ENCODE assay signal across 24 mouse cellular contexts in the genomic region with DNA sequence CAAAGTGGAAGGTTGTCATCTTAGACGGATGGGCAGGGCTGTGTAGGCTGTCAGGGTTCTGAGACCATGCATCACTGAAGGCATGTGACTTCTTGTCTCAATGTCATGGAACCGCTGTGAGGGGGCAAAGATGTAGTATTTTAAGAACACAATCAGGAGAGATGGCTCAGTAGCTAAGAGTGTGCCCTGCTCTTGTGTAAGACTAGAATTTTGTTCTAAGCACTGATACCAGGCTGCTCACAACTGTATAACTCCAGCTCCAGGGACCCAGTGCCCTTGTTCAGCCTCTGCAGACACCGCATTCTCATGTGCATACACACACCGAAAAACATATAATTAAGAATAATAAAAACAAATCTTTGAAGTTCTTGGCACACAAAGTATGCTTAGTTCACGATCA. TPM values are rescaled to one million over a fixed set of nuclear protein-coding genes. Genes with fewer than 3 reads are reported as not detected.
A peak's percentile ranks its signal among the peaks of the same experiment; 100 is the strongest.
DNase-seq lines count a peak whose midpoint lies in the region; ATAC-seq lines count a peak whose summit lies in the region.
"Had no signal": no experiment of that assay in that cellular context is flagged by ENCODE, and none has a peak within 500 bp of the region (broad histone marks: within the 10 kb centered on the region; RNA-seq: fewer than 3 reads in every experiment).

No protein-coding gene starts in this region.

- peak; percentile 67 for ATAC-seq in forebrain, embryonic 15.5 days (replicated peaks)
- ATAC-seq in forebrain, embryonic 11.5 days (replicated peaks; ENCODE audit: low FRiP score): no peak
- no peak; the same call in 1 of the 2 replicates for ATAC-seq in hindbrain, embryonic 13.5 days (ENCODE audit: low FRiP score)
- ATAC-seq in hindbrain, embryonic 14.5 days (ENCODE audit: low FRiP score): no peak
- peak; percentile 47; the same call in 1 of the 2 replicates for ATAC-seq in neural tube, embryonic 13.5 days (ENCODE audit: low read depth)
- ATAC-seq: inflammation-experienced regulatory T-cells, adult 6 months; Patski had no signal

- H3K4me1 ChIP-seq in forebrain, embryonic 15.5 days: peaks cover 7% of the 10 kb centered on the region
- H3K4me1 ChIP-seq in forebrain, embryonic 11.5 days (replicated peaks; ENCODE audit: control insufficient read depth, insufficient read depth, low read length): no peaks in the 10 kb centered on the region
- H3K4me1 ChIP-seq in hindbrain, embryonic 13.5 days (replicated peaks): peaks cover 8% of the 10 kb centered on the region; the same call in 1 of the 2 replicates
- no peaks in the 10 kb centered on the region for H3K4me1 ChIP-seq in hindbrain, embryonic 14.5 days (replicated peaks; ENCODE audit: control insufficient read depth, insufficient read depth, low read length)
- H3K4me1 ChIP-seq in neural tube, embryonic 13.5 days (replicated peaks): peaks cover 9% of the 10 kb centered on the region
- H3K4me1 ChIP-seq: embryonic facial prominence, embryonic 12.5 days had no signal

- DNase-seq in forebrain, embryonic 11.5 days (ENCODE audit: low spot score): no peak
- no peak for DNase-seq in hindbrain, embryonic 14.5 days (ENCODE audit: low spot score)
- DNase-seq in neural tube, embryonic 10.5 days (ENCODE audit: extremely low spot score, low spot score): no peak
- DNase-seq in right cerebral cortex, postnatal 36 days (ENCODE audit: low spot score in 2 of 2): no peak
- DNase-seq: adrenal gland, postnatal 10 days; cerebellum, adult 11 months; cerebellum, postnatal 36 days; kidney, adult 11 months; kidney, postnatal 25 days; liver; lung, adult 2 months; lung, postnatal 10 days; thymus, adult 2 months; thymus, postnatal 36 days had no signal

- no peak overlapping the region for H3K4me3 ChIP-seq in forebrain, embryonic 15.5 days
- H3K4me3 ChIP-seq in forebrain, embryonic 11.5 days (ENCODE audit: low read depth, low read length): no peak overlapping the region
- no peak overlapping the region for H3K4me3 ChIP-seq in hindbrain, embryonic 13.5 days
- H3K4me3 ChIP-seq in hindbrain, embryonic 14.5 days (replicated peaks; ENCODE audit: low read length): no peak overlapping the region
- no peak overlapping the region for H3K4me3 ChIP-seq in neural tube, embryonic 13.5 days
- H3K4me3 ChIP-seq: embryonic facial prominence, embryonic 12.5 days; erythroblast, embryonic 14.5 days; myocyte had no signal

- H3K4me2 ChIP-seq in forebrain, embryonic 15.5 days (replicated peaks): no peak overlapping the region
- H3K4me2 ChIP-seq in forebrain, embryonic 11.5 days (ENCODE audit: low read depth, low read length, severe bottlenecking): no peak overlapping the region
- H3K4me2 ChIP-seq in hindbrain, embryonic 13.5 days: no peak overlapping the region
- no peak overlapping the region for H3K4me2 ChIP-seq in hindbrain, embryonic 14.5 days (replicated peaks)
- H3K4me2 ChIP-seq in neural tube, embryonic 13.5 days: no peak overlapping the region
- H3K4me2 ChIP-seq: embryonic facial prominence, embryonic 12.5 days had no signal

- H3K9me3 ChIP-seq in forebrain, embryonic 15.5 days: no peaks in the 10 kb centered on the region
- H3K9me3 ChIP-seq in forebrain, embryonic 11.5 days (ENCODE audit: control insufficient read depth, low read length): no peaks in the 10 kb centered on the region
- no peaks in the 10 kb centered on the region for H3K9me3 ChIP-seq in hindbrain, embryonic 13.5 days
- H3K9me3 ChIP-seq in hindbrain, embryonic 14.5 days (ENCODE audit: control insufficient read depth, low read length): no peaks in the 10 kb centered on the region
- H3K9me3 ChIP-seq in neural tube, embryonic 13.5 days: no peaks in the 10 kb centered on the region
- H3K9me3 ChIP-seq: embryonic facial prominence, embryonic 12.5 days had no signal

- no peaks in the 10 kb centered on the region for H3K27me3 ChIP-seq in forebrain, embryonic 15.5 days
- no peaks in the 10 kb centered on the region for H3K27me3 ChIP-seq in forebrain, embryonic 11.5 days (ENCODE audit: control insufficient read depth, insufficient read depth, low read length)
- H3K27me3 ChIP-seq in hindbrain, embryonic 13.5 days: no peaks in the 10 kb centered on the region
- no peaks in the 10 kb centered on the region for H3K27me3 ChIP-seq in hindbrain, embryonic 14.5 days (ENCODE audit: control insufficient read depth, insufficient read depth, low read length)
- no peaks in the 10 kb centered on the region for H3K27me3 ChIP-seq in neural tube, embryonic 13.5 days
- H3K27me3 ChIP-seq: embryonic facial prominence, embryonic 12.5 days; Patski had no signal

- no peaks in the 10 kb centered on the region for H3K36me3 ChIP-seq in forebrain, embryonic 15.5 days
- no peaks in the 10 kb centered on the region for H3K36me3 ChIP-seq in forebrain, embryonic 11.5 days (ENCODE audit: control insufficient read depth, insufficient read depth, low read length)
- H3K36me3 ChIP-seq in hindbrain, embryonic 13.5 days: no peaks in the 10 kb centered on the region
- no peaks in the 10 kb centered on the region for H3K36me3 ChIP-seq in hindbrain, embryonic 14.5 days (replicated peaks; ENCODE audit: control insufficient read depth, insufficient read depth)
- H3K36me3 ChIP-seq in neural tube, embryonic 13.5 days: no peaks in the 10 kb centered on the region
- H3K36me3 ChIP-seq: embryonic facial prominence, embryonic 12.5 days had no signal

- no peak overlapping the region for H3K9ac ChIP-seq in forebrain, embryonic 15.5 days (replicated peaks)
- H3K9ac ChIP-seq in forebrain, embryonic 11.5 days (ENCODE audit: low read length): no peak overlapping the region
- no peak overlapping the region for H3K9ac ChIP-seq in hindbrain, embryonic 13.5 days
- H3K9ac ChIP-seq in hindbrain, embryonic 14.5 days: no peak overlapping the region
- no peak overlapping the region for H3K9ac ChIP-seq in neural tube, embryonic 13.5 days
- H3K9ac ChIP-seq: embryonic facial prominence, embryonic 12.5 days; liver, embryonic 14.5 days had no signal

- WGBS in forebrain, embryonic 15.5 days: 76% methylated on average over 5 of the region's 5 CpGs
- 91% methylated on average over 5 of the region's 5 CpGs for WGBS in forebrain, embryonic 11.5 days
- WGBS in hindbrain, embryonic 13.5 days: 88% methylated on average over 5 of the region's 5 CpGs
- WGBS in hindbrain, embryonic 14.5 days: 82% methylated on average over 5 of the region's 5 CpGs
- 85% methylated on average over 5 of the region's 5 CpGs for WGBS in neural tube, embryonic 13.5 days

- peak overlapping the region; percentile 59 for H3K27ac ChIP-seq in forebrain, embryonic 15.5 days (replicated peaks)
- H3K27ac ChIP-seq in forebrain, embryonic 11.5 days (ENCODE audit: low read depth, low read length): no peak overlapping the region
- 0 out of 2 replicates have a peak overlapping the region, but pooled peaks have one; percentile 35 for H3K27ac ChIP-seq in hindbrain, embryonic 13.5 days
- no peak overlapping the region for H3K27ac ChIP-seq in hindbrain, embryonic 14.5 days
- peak overlapping the region; percentile 65 for H3K27ac ChIP-seq in neural tube, embryonic 13.5 days (replicated peaks)
- H3K27ac ChIP-seq: embryonic facial prominence, embryonic 12.5 days; liver, embryonic 14.5 days; macrophage had no signal

RNA-seq across cellular contexts. Expression of a gene that starts 57.5 kb away (rescaled TPM):
- polyA plus RNA-seq in forebrain, embryonic 15.5 days (2015; fragmentation: Nextera tagmentation; extraction: Ambion mirVana): 1.7 and 2.1 TPM in 2 replicates
- 3.1 and 3.4 TPM in 2 replicates for polyA plus RNA-seq in forebrain, embryonic 11.5 days (2014; fragmentation: Nextera tagmentation; extraction: Ambion mirVana)
- 2.9 and 3.2 TPM in 2 replicates for polyA plus RNA-seq in hindbrain, embryonic 13.5 days (2015; fragmentation: Nextera tagmentation; extraction: Ambion mirVana)
- polyA plus RNA-seq in hindbrain, embryonic 14.5 days (2014; fragmentation: Nextera tagmentation; extraction: Ambion mirVana): 2.3 and 3.7 TPM in 2 replicates
- 3.0 and 3.3 TPM in 2 replicates for polyA plus RNA-seq in neural tube, embryonic 13.5 days (2015; fragmentation: Nextera tagmentation; extraction: Ambion mirVana)
- polyA plus RNA-seq: erythroblast, embryonic 14.5 days; inflammation-experienced regulatory T-cells, adult 6 months; macrophage had no signal

Comparison
In these comparisons a context has a peak if more than half of its experiments do, and no peak if none do; other contexts are left out.
1. ATAC-seq: peak in forebrain, embryonic 15.5 days (single experiment) and neural tube, embryonic 13.5 days (single experiment); none in forebrain, embryonic 11.5 days (single experiment), hindbrain, embryonic 13.5 days (single experiment) and hindbrain, embryonic 14.5 days (single experiment).
2. H3K27ac ChIP-seq: peak in forebrain, embryonic 15.5 days (single experiment), hindbrain, embryonic 13.5 days (single experiment) and neural tube, embryonic 13.5 days (single experiment); none in forebrain, embryonic 11.5 days (single experiment) and hindbrain, embryonic 14.5 days (single experiment).